Mouse (Mus musculus) kidney, adult 2 months (tissue): ENCODE results near the gene Oprl1.

Experiments
- CTCF ChIP-seq: fragments of 200-500 bp; conservative IDR thresholded peaks from 2 replicates; pipeline ENCODE4 v1.5.1; 2011; ENCODE audit warnings: low read depth, mild to moderate bottlenecking, control low read depth, low read length, moderate library complexity, mixed read lengths; ENCODE audit not compliant: insufficient read depth, insufficient read length
- POLR2A ChIP-seq: fragments of 200-500 bp; IDR thresholded peaks from one replicate; pipeline ENCODE4 v1.6.1; 2011; ENCODE audit warnings: low read depth, low read length, control low read depth

- TF ChIP-seq CTCF (no peak), POLR2A (no peak)
Observed at GRCm38 (mm10) chr2:181758147-181758725, 43.4 kb downstream of the Oprl1 start.
